Mouse (Mus musculus) frontal cortex, postnatal 14 days (tissue): Measurements from ENCODE around the gene Ube2o.

ENCODE experiments used
- DNase-seq, 2 experiments: peaks; one replicate each; pipeline ENCODE4 v3.0.0; 2022; ENCODE audit warnings: low spot score in 2 of 2

The Ube2o gene

GRCm38 (mm10) chr11:116543110-116543509 is 38.1 kb downstream of the Ube2o start:
- DNase-seq, result no peak

GRCm38 (mm10) chr11:116541183-116541582 is 40.1 kb downstream of the Ube2o start:
- no peak for DNase-seq

DNA sequence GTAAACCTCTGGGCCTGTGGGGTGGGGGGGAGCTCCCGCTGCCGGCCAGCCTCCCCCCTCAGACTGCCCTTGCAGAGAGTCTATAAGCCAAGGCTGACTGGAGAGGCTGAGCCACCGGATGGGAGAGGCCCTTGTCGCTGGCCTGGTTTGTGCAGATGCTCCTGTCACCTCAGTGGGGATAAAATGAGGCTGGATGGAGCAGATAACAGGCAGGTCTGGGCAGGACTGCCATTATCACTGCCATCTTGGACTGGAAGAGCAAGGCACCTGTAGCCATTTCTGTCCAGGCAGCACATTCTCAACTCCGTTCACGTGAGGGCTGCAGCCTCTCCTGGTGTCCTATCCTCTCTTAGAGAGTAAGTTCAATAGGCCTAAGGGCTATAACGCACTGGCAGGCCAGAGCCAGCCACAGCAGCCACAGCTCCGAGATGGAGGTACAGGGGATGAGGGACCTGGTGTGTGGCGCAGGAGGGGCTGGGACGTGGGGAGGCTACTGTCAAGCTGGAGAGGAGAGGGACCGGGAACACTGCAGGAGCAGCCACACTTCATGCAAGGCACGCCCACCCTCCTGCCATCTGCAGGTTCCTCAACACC is 43.0 kb downstream of the Ube2o start:
- no peak for DNase-seq

GRCm38 (mm10) chr11:116537388-116537787 is 43.9 kb downstream of the Ube2o start:
- no peak for DNase-seq

GRCm38 (mm10) chr11:116536685-116537084 is 44.6 kb downstream of the Ube2o start:
- no peak for DNase-seq

DNA sequence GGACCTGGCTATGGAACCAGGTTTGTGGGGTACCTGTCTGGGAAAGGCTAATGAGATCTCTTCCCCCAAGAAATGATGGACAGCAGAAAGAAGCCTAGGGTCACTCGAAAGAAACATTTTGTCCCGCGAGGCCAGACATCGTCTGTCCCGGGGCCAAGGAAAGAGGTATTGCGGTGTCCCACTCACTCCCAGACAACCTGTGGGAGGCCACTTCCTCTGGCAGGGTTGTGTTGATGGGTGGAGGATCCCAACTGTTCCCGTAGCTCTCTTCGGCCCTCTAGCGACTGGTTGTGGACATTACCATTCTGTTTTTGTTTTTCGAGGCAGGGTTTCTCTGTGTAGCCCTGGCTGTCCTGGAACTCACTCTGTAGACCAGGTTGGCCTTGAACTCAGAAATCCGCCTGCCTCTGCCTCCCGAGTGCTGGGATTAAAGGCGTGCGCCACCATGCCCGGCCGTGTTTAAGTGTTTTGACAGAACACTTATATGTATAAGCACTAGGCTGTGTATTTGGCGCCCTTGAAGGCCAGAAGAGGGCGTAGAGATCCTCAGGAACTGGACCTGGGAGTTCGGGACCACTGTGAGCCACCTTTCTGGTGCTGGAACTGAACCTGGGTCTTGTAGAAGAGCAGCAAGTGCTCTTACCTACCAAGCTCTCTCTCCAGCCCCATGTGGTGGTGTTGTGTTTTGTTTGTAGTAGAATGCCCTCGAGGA is 46.9 kb downstream of the Ube2o start:
- DNase-seq, result peak in 1 of 2 experiments; percentile 60

DNA sequence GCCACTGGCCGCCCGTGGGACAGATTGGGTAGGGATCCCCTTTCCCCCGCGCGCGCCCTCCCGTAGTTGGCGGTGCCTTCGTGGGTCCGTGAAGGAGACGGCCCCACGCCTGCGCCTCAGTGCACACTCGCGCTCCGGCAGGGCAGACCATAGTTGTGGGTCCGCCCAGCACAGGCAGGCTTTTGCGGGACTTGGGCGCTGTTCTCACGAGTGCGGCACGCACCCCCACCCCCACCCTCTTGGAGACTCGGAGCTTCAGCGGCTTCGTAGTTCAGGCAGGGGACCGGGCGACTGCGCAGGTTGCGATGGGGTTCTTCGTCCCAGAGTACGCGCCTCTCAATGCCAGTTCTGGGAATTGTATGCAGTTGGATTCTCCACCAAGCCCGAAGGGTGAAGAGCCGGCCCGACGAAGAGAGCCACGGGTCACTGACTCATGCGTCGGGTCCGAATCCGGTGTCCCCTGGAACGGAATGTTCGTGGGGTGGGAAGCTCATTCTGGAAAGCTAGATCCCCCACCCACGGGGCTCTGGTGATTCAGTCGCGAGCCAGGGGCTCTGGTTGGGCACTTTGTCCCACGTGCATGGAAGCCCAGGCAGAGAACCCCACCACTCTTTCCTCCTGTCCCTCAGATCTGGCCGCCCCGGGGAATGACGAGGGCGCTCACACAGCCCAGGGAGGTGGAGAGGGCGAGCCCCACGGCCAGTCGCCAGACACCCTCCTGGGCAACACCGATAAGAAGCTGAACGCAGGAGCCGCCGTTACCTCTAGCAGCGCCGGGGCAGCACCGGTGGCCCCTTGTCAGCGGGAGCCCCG is 47.7 kb downstream of the Ube2o start:
- no peak for DNase-seq

DNA sequence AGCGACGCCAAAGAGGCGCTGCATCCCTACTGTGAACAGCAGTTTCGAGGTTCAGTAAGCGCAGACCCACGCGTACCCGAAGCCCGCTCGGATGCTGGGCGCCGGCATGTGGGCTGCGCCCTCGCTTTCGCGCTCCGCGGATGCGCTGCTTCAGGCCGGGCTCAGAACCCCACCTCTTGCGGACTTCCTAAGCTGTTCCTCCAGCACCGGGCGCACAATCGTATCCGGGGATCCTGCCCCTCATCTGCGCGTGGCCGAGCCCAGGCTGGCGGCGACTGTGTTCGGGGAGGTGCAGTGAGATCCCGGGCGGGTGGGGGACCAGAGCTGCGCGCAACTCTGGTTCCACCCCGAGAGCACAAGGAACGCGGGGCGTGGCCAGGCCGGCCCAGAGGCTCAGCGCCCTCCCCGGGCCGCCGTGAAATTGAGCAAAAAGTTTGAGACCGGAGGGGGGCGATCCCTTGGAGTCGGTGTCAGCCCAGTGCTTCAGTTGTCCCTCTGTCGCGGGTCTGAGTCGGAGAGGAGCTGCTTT is 48.4 kb downstream of the Ube2o start:
- no peak for DNase-seq

GRCm38 (mm10) chr11:116532262-116532809 is 48.9 kb downstream of the Ube2o start:
- DNase-seq, result no peak

DNA sequence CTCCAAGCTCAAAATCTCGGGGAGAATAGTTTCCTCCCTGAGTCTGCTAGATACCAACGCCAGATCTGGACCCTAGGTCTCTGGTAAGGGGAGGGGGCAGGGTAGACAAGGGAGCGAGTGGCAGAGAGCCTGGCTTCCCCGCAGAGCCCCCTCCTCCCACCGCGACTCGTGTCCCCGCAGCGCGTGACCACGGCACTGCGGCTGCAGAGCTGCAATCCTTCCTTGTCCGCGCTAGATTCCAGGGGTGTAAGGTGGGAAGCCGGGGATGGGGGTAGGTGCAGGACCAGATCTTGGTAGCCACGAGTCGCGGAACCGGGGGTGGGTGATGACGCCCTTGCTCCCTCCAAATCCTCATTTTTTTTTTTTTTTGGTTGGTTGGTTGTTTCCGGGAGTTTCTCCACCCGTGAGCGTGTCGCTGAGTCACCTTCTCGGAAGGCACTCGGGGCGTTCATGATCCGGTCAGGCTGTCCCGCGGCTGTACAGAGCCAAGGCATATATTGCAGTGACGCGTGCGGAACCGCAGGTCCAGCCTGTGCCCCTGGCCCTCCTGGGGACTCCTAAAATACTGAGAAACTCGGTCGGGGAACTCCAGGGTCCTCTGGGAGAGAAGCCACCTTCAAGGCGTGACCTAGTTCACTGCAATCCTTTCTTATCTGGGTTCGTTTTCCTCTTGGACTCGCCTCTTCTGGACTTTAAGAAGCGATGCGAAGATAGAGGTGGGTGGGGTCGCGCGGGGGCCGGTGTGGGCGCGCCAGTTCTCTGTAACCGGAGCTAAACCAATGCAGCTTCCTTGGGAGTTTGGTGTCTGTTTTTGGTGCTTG is 49.7 kb downstream of the Ube2o start:
- no peak for DNase-seq

DNA sequence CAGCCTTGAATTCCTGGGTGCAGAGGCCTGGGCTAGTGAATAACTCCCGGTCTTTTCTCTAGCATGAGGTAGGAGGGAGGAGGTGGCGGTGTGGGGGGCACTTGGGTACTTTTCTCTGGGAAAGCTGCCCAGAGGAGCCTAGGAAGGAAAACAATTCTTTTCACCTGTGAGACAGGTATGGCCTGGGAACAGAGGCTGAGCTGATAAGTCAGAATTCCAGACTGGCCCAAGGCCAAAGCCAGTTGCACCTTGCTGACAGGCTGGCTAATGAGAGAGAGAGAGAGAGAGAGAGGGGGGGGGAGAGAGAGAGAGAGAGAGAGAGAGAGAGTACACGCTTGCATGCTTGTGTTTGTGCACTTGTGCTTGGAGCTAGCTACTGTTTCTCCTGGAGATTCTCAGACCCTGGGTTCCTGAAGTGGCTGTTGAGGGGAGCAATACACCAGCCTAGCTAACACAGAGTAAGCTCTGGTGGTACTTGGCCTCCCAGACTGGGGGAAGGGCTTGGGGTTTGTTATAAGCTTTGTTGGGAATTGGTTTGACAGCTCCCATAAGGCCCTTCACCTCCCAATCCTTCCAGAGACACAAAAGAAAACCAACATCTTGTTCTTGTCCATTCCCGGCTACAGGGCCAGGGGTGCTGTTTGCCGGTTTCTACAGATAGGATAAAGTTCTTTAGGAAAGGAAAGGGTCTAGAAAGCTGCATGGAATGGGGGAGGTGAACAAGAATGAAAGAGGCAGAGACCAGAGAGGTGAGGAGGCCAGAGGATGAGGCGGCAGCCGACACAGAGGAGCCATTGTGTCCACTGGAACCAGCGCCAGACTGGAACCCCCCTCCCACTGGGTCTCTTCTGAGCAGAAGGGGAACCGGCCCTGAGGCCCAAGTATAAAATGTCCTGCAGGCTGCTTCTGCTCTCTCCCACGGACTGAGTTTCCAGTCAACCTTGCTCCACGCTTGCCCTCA is 50.8 kb downstream of the Ube2o start, which contains the start of gene Sphk1:
Gene Sphk1 (plus strand): TSS at position 739 of the 961 bp plus-strand sequence.
- no peak for DNase-seq

GRCm38 (mm10) chr11:116528636-116529320 is 52.5 kb downstream of the Ube2o start:
- no peak for DNase-seq

DNA sequence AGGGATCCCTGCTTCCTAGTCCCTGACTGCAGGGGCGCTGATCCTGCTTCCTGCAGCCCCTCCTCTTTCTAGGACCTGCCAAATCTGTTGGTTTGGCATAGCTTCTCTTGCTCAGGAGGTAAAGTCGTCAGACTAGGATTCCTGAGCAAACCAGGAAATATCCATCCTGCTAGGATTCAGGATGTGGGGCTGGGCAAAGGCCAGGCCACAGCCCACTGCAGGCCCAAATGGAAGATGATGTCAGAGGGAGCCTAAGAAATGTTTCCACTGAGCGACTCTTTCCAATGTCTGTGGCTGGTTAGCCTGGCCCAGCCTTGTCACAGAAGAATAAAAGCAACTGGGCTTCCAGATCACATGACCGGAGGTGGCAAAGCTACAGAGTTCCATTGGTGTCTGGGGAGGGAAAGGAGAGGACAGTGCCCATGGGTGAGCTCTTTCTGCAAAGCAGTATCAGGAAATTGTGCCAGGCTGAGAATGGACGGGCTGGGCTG is 57.5 kb downstream of the Ube2o start:
- DNase-seq, result no peak

- DNase-seq, result no peak
These were observed 58.2 kb downstream of the Ube2o start for GRCm38 (mm10) chr11:116522886-116523698.

- DNase-seq, result no peak
These were observed 59.2 kb downstream of the Ube2o start for GRCm38 (mm10) chr11:116522046-116522445.

- DNase-seq, result no peak
These were observed 60.1 kb downstream of the Ube2o start for GRCm38 (mm10) chr11:116521143-116521542.

- no peak for DNase-seq
These were observed 62.8 kb downstream of the Ube2o start for GRCm38 (mm10) chr11:116518482-116518881.

DNA sequence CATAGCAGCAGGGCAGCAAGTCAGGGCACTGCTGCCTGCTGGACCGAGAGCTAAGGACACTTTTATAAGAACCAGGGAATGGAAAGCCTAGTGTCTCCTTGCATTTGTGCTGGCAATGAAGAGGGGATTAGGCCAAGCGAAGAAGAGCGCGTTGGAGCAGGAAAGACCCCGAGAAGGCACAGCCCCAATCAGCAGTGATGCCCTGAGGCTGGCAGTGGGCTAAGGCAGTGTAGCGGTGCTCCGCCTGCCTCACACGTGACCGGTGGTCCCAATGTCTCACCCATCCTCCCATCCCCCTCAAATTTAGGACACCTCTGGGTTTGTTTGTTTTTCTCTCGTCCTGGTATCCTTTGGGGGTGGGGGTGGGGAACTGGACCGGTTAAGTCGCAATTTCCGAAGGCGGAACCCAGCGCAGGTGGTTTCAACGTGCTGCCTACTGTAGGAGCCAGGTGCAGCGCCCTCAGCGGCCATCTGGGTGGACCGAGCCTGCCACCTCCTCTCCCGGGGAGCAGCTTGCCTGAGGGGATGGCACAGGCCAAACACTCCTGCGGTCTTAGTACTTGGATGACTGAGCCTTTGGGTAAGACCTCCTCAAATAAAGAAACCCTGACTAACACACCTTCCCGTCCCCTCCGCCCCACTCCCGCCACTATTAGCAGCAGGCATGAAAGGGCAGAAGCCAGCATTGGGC is 65.8 kb downstream of the Ube2o start:
- no peak for DNase-seq
